14 mouse cellular contexts compared by ENCODE assay signal in the genomic region with DNA sequence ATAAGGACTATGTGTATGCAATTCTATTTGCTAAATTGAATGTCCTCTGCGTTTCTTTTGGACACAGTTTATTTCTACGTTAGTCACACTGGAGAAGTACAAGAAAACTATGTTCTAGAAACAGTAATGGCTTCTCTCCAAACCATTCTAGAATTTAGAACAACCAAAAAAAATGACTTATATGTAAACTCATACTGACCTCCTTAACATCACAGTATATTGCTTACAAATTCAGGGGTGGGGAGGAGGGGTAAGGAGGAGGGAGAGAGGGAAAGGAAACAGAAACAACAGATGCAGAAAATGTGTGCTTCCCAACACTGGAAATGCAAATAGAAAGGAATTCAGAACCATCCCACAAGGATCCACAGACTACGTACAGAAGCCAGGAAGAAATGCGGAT.
"Had no signal": no experiment of that assay in that cellular context is flagged by ENCODE, and none has a peak within 500 bp of the region (broad histone marks: within the 10 kb centered on the region; RNA-seq: fewer than 3 reads in every experiment).

No protein-coding gene starts in this region.

- DNase-seq: kidney, postnatal 25 days; layer of hippocampus, adult 9-11 months; layer of hippocampus, postnatal 36 days; left cerebral cortex, postnatal 4 days; lung, adult 18-20 months; lung, postnatal 4 days; spleen, adult 18-20 months; thymus, adult 18-20 months; thymus, postnatal 14 days had no signal

- H3K9me3 ChIP-seq: limb, embryonic 13.5 days; midbrain, embryonic 10.5 days; midbrain, embryonic 15.5 days; neural tube, embryonic 12.5 days had no signal

- H3K9ac ChIP-seq: limb, embryonic 13.5 days; liver, embryonic 14.5 days; midbrain, embryonic 15.5 days; neural tube, embryonic 12.5 days had no signal

- ATAC-seq: midbrain, embryonic 15.5 days had no signal

- H3K36me3 ChIP-seq: limb, embryonic 13.5 days; midbrain, embryonic 10.5 days; midbrain, embryonic 15.5 days; neural tube, embryonic 12.5 days had no signal

- H3K27ac ChIP-seq: limb, embryonic 13.5 days; liver, embryonic 14.5 days; midbrain, embryonic 15.5 days; neural tube, embryonic 12.5 days had no signal

- H3K27me3 ChIP-seq: limb, embryonic 13.5 days; midbrain, embryonic 15.5 days; neural tube, embryonic 12.5 days had no signal

- H3K4me2 ChIP-seq: limb, embryonic 13.5 days; midbrain, embryonic 15.5 days; neural tube, embryonic 12.5 days had no signal

- H3K4me3 ChIP-seq: limb, embryonic 13.5 days; midbrain, embryonic 10.5 days; midbrain, embryonic 15.5 days; neural tube, embryonic 12.5 days had no signal
